18 mouse cellular contexts compared by ENCODE assay signal in the genomic region with DNA sequence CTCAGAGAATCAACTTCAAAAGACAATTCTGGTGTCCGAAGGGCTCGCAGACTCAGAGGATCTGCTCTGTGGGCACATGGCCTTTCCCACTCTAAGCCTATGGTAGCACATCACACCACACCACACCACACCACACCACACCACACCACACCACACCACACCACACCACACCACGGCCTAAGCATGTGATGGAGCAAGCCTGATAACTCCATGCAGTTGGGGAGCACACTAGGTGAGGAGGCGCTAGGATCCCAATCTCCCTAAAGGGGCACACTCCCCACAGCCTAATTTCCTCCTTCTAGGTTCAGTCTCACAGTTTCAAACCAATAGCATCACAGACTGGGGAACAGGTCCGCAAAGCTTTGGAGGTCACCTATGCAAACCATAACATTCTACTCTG. TPM values are rescaled to one million over a fixed set of nuclear protein-coding genes. Genes with fewer than 3 reads are reported as not detected.
DNase-seq lines count a peak whose midpoint lies in the region; ATAC-seq lines count a peak whose summit lies in the region.
"Had no signal": no experiment of that assay in that cellular context is flagged by ENCODE, and none has a peak within 500 bp of the region (broad histone marks: within the 10 kb centered on the region; RNA-seq: fewer than 3 reads in every experiment).

No protein-coding gene starts in this region.

- H3K9ac ChIP-seq in limb, embryonic 13.5 days, result no peak overlapping the region
- H3K9ac ChIP-seq: embryonic facial prominence, embryonic 12.5 days; forebrain, embryonic 13.5 days; forebrain, embryonic 15.5 days had no signal

- DNase-seq in heart, adult 11 months, result peak; percentile 58
- no peak for DNase-seq in heart, adult 9 months (ENCODE audit: low spot score in 2 of 2)
- DNase-seq in limb, embryonic 10.5 days (ENCODE audit: low spot score), result no peak
- DNase-seq in kidney, adult 8-10 months, result no peak
- DNase-seq: adrenal gland, adult 8-10 months; adrenal gland, postnatal 36 days; B cell, adult 2 months; cerebellum, adult 11-12 months; cerebellum, adult 9-10 months had no signal

- no peaks in the 10 kb centered on the region for H3K9me3 ChIP-seq in limb, embryonic 13.5 days
- H3K9me3 ChIP-seq in limb, embryonic 10.5 days (replicated peaks), result no peaks in the 10 kb centered on the region
- H3K9me3 ChIP-seq: embryonic facial prominence, embryonic 10.5 days; embryonic facial prominence, embryonic 12.5 days; forebrain, embryonic 13.5 days; forebrain, embryonic 15.5 days had no signal

- H3K4me1 ChIP-seq in limb, embryonic 13.5 days, result peaks cover 17% of the 10 kb centered on the region
- H3K4me1 ChIP-seq in limb, embryonic 10.5 days, result no peaks in the 10 kb centered on the region
- H3K4me1 ChIP-seq: embryonic facial prominence, embryonic 10.5 days; embryonic facial prominence, embryonic 12.5 days; forebrain, embryonic 13.5 days; forebrain, embryonic 15.5 days had no signal

- H3K27me3 ChIP-seq in limb, embryonic 13.5 days, result no peaks in the 10 kb centered on the region
- no peaks in the 10 kb centered on the region for H3K27me3 ChIP-seq in limb, embryonic 10.5 days (ENCODE audit: low read depth, poor library complexity, severe bottlenecking)
- H3K27me3 ChIP-seq: CH12.LX; embryonic facial prominence, embryonic 12.5 days; forebrain, embryonic 13.5 days; forebrain, embryonic 15.5 days; Patski had no signal

- no peak overlapping the region for H3K4me3 ChIP-seq in limb, embryonic 13.5 days
- no peak overlapping the region for H3K4me3 ChIP-seq in limb, embryonic 10.5 days
- H3K4me3 ChIP-seq: embryonic facial prominence, embryonic 10.5 days; embryonic facial prominence, embryonic 12.5 days; forebrain, embryonic 13.5 days; forebrain, embryonic 15.5 days had no signal

- WGBS in limb, embryonic 13.5 days, result 96% methylated on average over 5 of the region's 5 CpGs
- WGBS in limb, embryonic 10.5 days, result 91% methylated on average over 5 of the region's 5 CpGs

- no peak for ATAC-seq in limb, embryonic 13.5 days (ENCODE audit: low FRiP score, low read depth)
- ATAC-seq: activated CD4-positive, CD25-positive, alpha-beta regulatory T cell, adult 4 months; CD4-positive, CD25-positive, alpha-beta regulatory T cell, adult 4 months; forebrain, embryonic 13.5 days; forebrain, embryonic 15.5 days had no signal

- peaks cover 15% of the 10 kb centered on the region for H3K36me3 ChIP-seq in limb, embryonic 13.5 days
- no peaks in the 10 kb centered on the region for H3K36me3 ChIP-seq in limb, embryonic 10.5 days
- H3K36me3 ChIP-seq: forebrain, embryonic 15.5 days had no signal

- no peak overlapping the region for H3K4me2 ChIP-seq in limb, embryonic 13.5 days (replicated peaks)
- H3K4me2 ChIP-seq: embryonic facial prominence, embryonic 12.5 days; forebrain, embryonic 13.5 days; forebrain, embryonic 15.5 days had no signal

- H3K27ac ChIP-seq in limb, embryonic 13.5 days, result 0 out of 2 replicates have a peak overlapping the region, but pooled peaks have one; percentile 28
- H3K27ac ChIP-seq in limb, embryonic 10.5 days, result no peak overlapping the region
- H3K27ac ChIP-seq: embryonic facial prominence, embryonic 10.5 days; embryonic facial prominence, embryonic 12.5 days; forebrain, embryonic 13.5 days; forebrain, embryonic 15.5 days had no signal

RNA-seq across cellular contexts. Expression of a gene that starts 56.0 kb away (rescaled TPM):
- polyA plus RNA-seq in limb, embryonic 13.5 days (2015; fragmentation: Nextera tagmentation; extraction: Ambion mirVana), result 26.1 and 29.6 TPM in 2 replicates
- 11.6 and 15.6 TPM in 2 replicates for polyA plus RNA-seq in limb, embryonic 10.5 days (2016; fragmentation: Nextera tagmentation; extraction: Ambion mirVana)
